Mouse (Mus musculus) limb, embryonic 11.5 days (tissue): ENCODE data around the gene Gm11627. TPM values are rescaled to one million over a fixed set of nuclear protein-coding genes. Genes with fewer than 3 reads are reported as not detected.
A peak's percentile ranks its signal among the peaks of the same experiment; 100 is the strongest.
"Not testable (repeated sequence)": the region's sequence is repeated elsewhere in the genome, so short reads cannot be mapped to it uniquely, and the experiment has no call there.

Source experiments
- ATAC-seq: fragments of 200-750 bp; cut with Nextera tagmentation; 2 replicates; pipeline ENCODE4 v1.8.0; 2017; ENCODE audit warnings: low read depth; ENCODE audit not compliant: insufficient number of reproducible peaks, low FRiP score, low TSS enrichment
- DNase-seq: peaks from one replicate; pipeline ENCODE4 v3.0.0-alpha.2; 2015; ENCODE audit warnings: low spot score
- H3K27ac ChIP-seq: fragments of 300-500 bp; sonication (generic); replicated peaks from 2 replicates; pipeline ENCODE4 v1.5.1; 2014; ENCODE audit warnings: low read depth, mild to moderate bottlenecking, low read length
- H3K27me3 ChIP-seq: fragments of 300-500 bp; sonication (generic); 2 replicates; pipeline ENCODE4 v1.6.1; 2014; ENCODE audit warnings: mild to moderate bottlenecking, low read length, mixed read lengths; ENCODE audit not compliant: control insufficient read depth, insufficient read depth
- H3K36me3 ChIP-seq: fragments of 300-500 bp; sonication (generic); 2 replicates; pipeline ENCODE4 v1.6.1; 2014; ENCODE audit warnings: mild to moderate bottlenecking, low read length, moderate library complexity, mixed read lengths; ENCODE audit not compliant: control insufficient read depth, insufficient read depth
- H3K4me1 ChIP-seq: fragments of 300-500 bp; sonication (generic); 2 replicates; pipeline ENCODE4 v1.6.1; 2014; ENCODE audit warnings: low read length, mixed read lengths; ENCODE audit not compliant: control insufficient read depth, insufficient read depth
- H3K4me2 ChIP-seq: fragments of 300-500 bp; sonication (generic); 2 replicates; pipeline ENCODE4 v1.6.1; 2014; ENCODE audit warnings: low read depth, mild to moderate bottlenecking, moderate library complexity; ENCODE audit not compliant: severe bottlenecking
- H3K4me3 ChIP-seq: fragments of 300-500 bp; sonication (generic); 2 replicates; pipeline ENCODE4 v1.5.1; 2014; ENCODE audit warnings: low read depth, low read length
- H3K9ac ChIP-seq: fragments of 300-500 bp; sonication (generic); 2 replicates; pipeline ENCODE4 v1.6.1; 2014; ENCODE audit warnings: mild to moderate bottlenecking, low read length
- H3K9me3 ChIP-seq: fragments of 300-500 bp; sonication (generic); 2 replicates; pipeline ENCODE4 v1.6.1; 2016; ENCODE audit warnings: low read length; ENCODE audit not compliant: control insufficient read depth
- WGBS: fragments of 180-500 bp; shearing (Covaris S2); extraction: QIAGEN DNeasy Blood & Tissue Kit; methylation state at CpG from one replicate; pipeline ENCODE4 v1.1.7; 2014; 5-methylcytosine and 5-hydroxymethylcytosine counted together
- polyA plus RNA-seq: library from polyadenylated mRNA; unstranded; fragments of >200 nt; fragmentation: Nextera tagmentation; extraction: Ambion mirVana; gene quantifications from 2 replicates; pipeline ENCODE4 v1.2.1, GENCODE M21; 2014

The Gm11627 gene
- polyA plus RNA-seq, 1 experiment from 2014 or later: 4.2 TPM

- Histone ChIP-seq H3K27me3 (0 out of 2 replicates have a peak, but pooled peaks cover 3% of the 10 kb centered on the region), H3K36me3 (no peaks in the 10 kb centered on the region), H3K9ac (peak overlapping the region; percentile 55), H3K27ac (peak overlapping the region; percentile 89), H3K4me1 (peaks cover 40% of the 10 kb centered on the region), H3K4me2 (peak overlapping the region; percentile 32), H3K4me3 (peak overlapping the region; percentile 10; the same call in 1 of the 2 replicates), H3K9me3 (no peaks in the 10 kb centered on the region)
- DNase-seq (peak; percentile 57), ATAC-seq (peak; percentile 14; the same call in 1 of the 2 replicates)
- WGBS: 8% methylated on average over 9 of the region's 9 CpGs
Observed at GRCm38 (mm10) chr11:102610675-102611316, 31.5 kb upstream of the Gm11627 start.

- Histone ChIP-seq H3K27ac (peak overlapping the region; percentile 89), H3K4me2 (peak overlapping the region; percentile 32), H3K27me3 (0 out of 2 replicates have a peak, but pooled peaks cover 4% of the 10 kb centered on the region), H3K36me3 (no peaks in the 10 kb centered on the region), H3K9ac (peak overlapping the region; percentile 55; the same call in 1 of the 2 replicates), H3K4me3 (peak overlapping the region; percentile 10; the same call in 1 of the 2 replicates), H3K4me1 (peaks cover 40% of the 10 kb centered on the region), H3K9me3 (no peaks in the 10 kb centered on the region)
- DNase-seq (peak; percentile 40), ATAC-seq (0 out of 2 replicates have a peak, but pooled peaks have one; percentile 24)
- 19% methylated on average over 4 of the region's 4 CpGs for WGBS
Observed at GRCm38 (mm10) chr11:102610260-102610659, 31.0 kb upstream of the Gm11627 start.

- peak overlapping the region; percentile 53 for H3K4me2 ChIP-seq
- no peak overlapping the region for H3K4me3 ChIP-seq
- WGBS: 48% methylated on average over 8 of the region's 8 CpGs
- H3K9ac ChIP-seq: peak overlapping the region; percentile 90; the same call in 1 of the 2 replicates
- H3K4me1 ChIP-seq: peaks cover 40% of the 10 kb centered on the region
- no peaks in the 10 kb centered on the region for H3K9me3 ChIP-seq
- DNase-seq (no peak), ATAC-seq (no peak)
- peak overlapping the region; percentile 90 for H3K27ac ChIP-seq
- no peaks in the 10 kb centered on the region for H3K36me3 ChIP-seq
- 0 out of 2 replicates have a peak, but pooled peaks cover 4% of the 10 kb centered on the region for H3K27me3 ChIP-seq
Observed at GRCm38 (mm10) chr11:102609483-102609882, 30.2 kb upstream of the Gm11627 start.

GRCm38 (mm10) chr11:102608691-102609090 lies 29.4 kb upstream of the Gm11627 start:
- Histone ChIP-seq H3K36me3 (no peaks in the 10 kb centered on the region), H3K4me2 (peak overlapping the region; percentile 53), H3K4me3 (peak overlapping the region; percentile 99), H3K27me3 (0 out of 2 replicates have a peak, but pooled peaks cover 4% of the 10 kb centered on the region), H3K9me3 (no peaks in the 10 kb centered on the region), H3K4me1 (peaks cover 40% of the 10 kb centered on the region), H3K9ac (peak overlapping the region; percentile 90), H3K27ac (peak overlapping the region; percentile 90)
- WGBS: 14% methylated on average over 4 of the region's 4 CpGs
- no peak for ATAC-seq
- DNase-seq: peak; percentile 33

GRCm38 (mm10) chr11:102607686-102608548 lies 28.7 kb upstream of the Gm11627 start:
- ATAC-seq (no peak), DNase-seq (peak; percentile 70)
- peak overlapping the region; percentile 53 for H3K4me2 ChIP-seq
- H3K9ac ChIP-seq: peak overlapping the region; percentile 90
- H3K9me3 ChIP-seq: no peaks in the 10 kb centered on the region
- peaks cover 40% of the 10 kb centered on the region for H3K4me1 ChIP-seq
- 2% methylated on average over 10 of the region's 10 CpGs for WGBS
- H3K27ac ChIP-seq: peak overlapping the region; percentile 90
- 0 out of 2 replicates have a peak, but pooled peaks cover 4% of the 10 kb centered on the region for H3K27me3 ChIP-seq
- no peaks in the 10 kb centered on the region for H3K36me3 ChIP-seq
- H3K4me3 ChIP-seq: peak overlapping the region; percentile 99

- H3K36me3 ChIP-seq, H3K9me3 ChIP-seq, ATAC-seq, DNase-seq, H3K27me3 ChIP-seq: not testable (repeated sequence)
- peaks cover 40% of the 10 kb centered on the region for H3K4me1 ChIP-seq
- 0% methylated on average over 12 of the region's 12 CpGs for WGBS
- H3K9ac ChIP-seq: peak overlapping the region; percentile 90
- H3K4me3 ChIP-seq: peak overlapping the region; percentile 99
- H3K4me2 ChIP-seq: peak overlapping the region; percentile 53
- H3K27ac ChIP-seq: peak overlapping the region; percentile 90
Observed at GRCm38 (mm10) chr11:102607201-102607600, 27.9 kb upstream of the Gm11627 start.

- Histone ChIP-seq H3K9me3 (no peaks in the 10 kb centered on the region), H3K4me2 (peak overlapping the region; percentile 53), H3K9ac (peak overlapping the region; percentile 90), H3K27me3 (0 out of 2 replicates have a peak, but pooled peaks cover 4% of the 10 kb centered on the region), H3K36me3 (no peaks in the 10 kb centered on the region), H3K27ac (peak overlapping the region; percentile 90), H3K4me1 (peaks cover 36% of the 10 kb centered on the region), H3K4me3 (peak overlapping the region; percentile 99)
- ATAC-seq (no peak), DNase-seq (peak; percentile 66)
- under 1% methylated on average over 12 of the region's 12 CpGs for WGBS
Observed at GRCm38 (mm10) chr11:102606751-102607171, 27.5 kb upstream of the Gm11627 start.
